ENCODE assay signal across 10 mouse cellular contexts in genomic region chr10:111673317-111673610, GRCm38 (mm10).
DNase-seq lines count a peak whose midpoint lies in the region; ATAC-seq and TF ChIP-seq lines count a peak whose summit lies in the region.
"Had no signal": no experiment of that assay in that cellular context is flagged by ENCODE, and none has a peak within 500 bp of the region (broad histone marks: within the 10 kb centered on the region; RNA-seq: fewer than 3 reads in every experiment).

No protein-coding gene starts in this region.

- no peak for TF ChIP-seq CTCF in lung, postnatal 0 days (IDR thresholded peaks at IDR 0.05)
- TF ChIP-seq CTCF in embryonic fibroblast, embryonic 13.5 days (IDR thresholded peaks at IDR 0.05; ENCODE audit: borderline replicate concordance, insufficient read depth, low read length), result no peak
- no peak for TF ChIP-seq CTCF in stomach, postnatal 0 days (IDR thresholded peaks at IDR 0.05; ENCODE audit: low read depth)

- no peak for TF ChIP-seq EP300 in lung, postnatal 0 days (IDR thresholded peaks at IDR 0.05)
- TF ChIP-seq EP300 in stomach, postnatal 0 days (optimal IDR thresholded peaks at IDR 0.05), result no peak

- DNase-seq in heart, adult 8-10 months (ENCODE audit: low spot score), result no peak
- peak; percentile 32 for DNase-seq in lung, postnatal 0 days (ENCODE audit: low spot score)
- no peak for DNase-seq in lung, postnatal 36 days
- no peak for DNase-seq in stomach, postnatal 0 days (ENCODE audit: low spot score)
- DNase-seq in thymus, postnatal 36 days, result no peak
- DNase-seq: heart, adult 2 months; thymus, postnatal 4 days had no signal

- no peak overlapping the region for H3K4me3 ChIP-seq in heart, embryonic 16.5 days (ENCODE audit: low read length)
- no peak overlapping the region for H3K4me3 ChIP-seq in lung, postnatal 0 days (ENCODE audit: low read depth, low read length)
- H3K4me3 ChIP-seq in embryonic fibroblast, embryonic 13.5 days (ENCODE audit: insufficient read depth, low read length), result no peak overlapping the region
- H3K4me3 ChIP-seq in stomach, postnatal 0 days (ENCODE audit: low read depth, low read length), result no peak overlapping the region
- H3K4me3 ChIP-seq: heart, adult 2 months; limb, embryonic 13.5 days had no signal

- H3K36me3 ChIP-seq in heart, embryonic 16.5 days (ENCODE audit: control insufficient read depth, insufficient read depth), result no peaks in the 10 kb centered on the region
- H3K36me3 ChIP-seq in lung, postnatal 0 days (ENCODE audit: insufficient read depth, low read length), result no peaks in the 10 kb centered on the region
- H3K36me3 ChIP-seq in stomach, postnatal 0 days (ENCODE audit: control insufficient read depth, insufficient read depth, low read length), result no peaks in the 10 kb centered on the region
- H3K36me3 ChIP-seq: limb, embryonic 13.5 days had no signal

- H3K27ac ChIP-seq in heart, embryonic 16.5 days (ENCODE audit: low read length), result peak overlapping the region; percentile 32; the same call in 1 of the 2 replicates
- peak overlapping the region; percentile 62 for H3K27ac ChIP-seq in lung, postnatal 0 days (ENCODE audit: low read length)
- peak overlapping the region; percentile 36; the same call in 1 of the 2 replicates for H3K27ac ChIP-seq in embryonic fibroblast, embryonic 13.5 days (ENCODE audit: insufficient read depth, low read length)
- H3K27ac ChIP-seq in stomach, postnatal 0 days (replicated peaks), result peak overlapping the region; percentile 37; the same call in 1 of the 2 replicates
- H3K27ac ChIP-seq: heart, adult 2 months; limb, embryonic 13.5 days had no signal

- no peaks in the 10 kb centered on the region for H3K27me3 ChIP-seq in heart, embryonic 16.5 days (ENCODE audit: control insufficient read depth, insufficient read depth, low read length)
- H3K27me3 ChIP-seq in lung, postnatal 0 days (replicated peaks; ENCODE audit: insufficient read depth, low read length), result no peaks in the 10 kb centered on the region
- no peaks in the 10 kb centered on the region for H3K27me3 ChIP-seq in stomach, postnatal 0 days (ENCODE audit: control insufficient read depth, insufficient read depth, low read length)
- H3K27me3 ChIP-seq: limb, embryonic 13.5 days had no signal

- no peak overlapping the region for H3K4me2 ChIP-seq in heart, embryonic 16.5 days (ENCODE audit: low read depth, low read length)
- no peak overlapping the region for H3K4me2 ChIP-seq in lung, postnatal 0 days (replicated peaks; ENCODE audit: low read depth, low read length)
- H3K4me2 ChIP-seq in stomach, postnatal 0 days (replicated peaks; ENCODE audit: low read depth), result no peak overlapping the region
- H3K4me2 ChIP-seq: limb, embryonic 13.5 days had no signal

- no peak for TF ChIP-seq POLR2A in embryonic fibroblast, embryonic 13.5 days (IDR thresholded peaks at IDR 0.05; ENCODE audit: low read depth, low read length)

- no peak overlapping the region for H3K9ac ChIP-seq in heart, embryonic 16.5 days (ENCODE audit: low read length)
- no peak overlapping the region for H3K9ac ChIP-seq in lung, postnatal 0 days (replicated peaks; ENCODE audit: low read depth)
- no peak overlapping the region for H3K9ac ChIP-seq in stomach, postnatal 0 days (ENCODE audit: low read length)
- H3K9ac ChIP-seq: limb, embryonic 13.5 days had no signal

- no peaks in the 10 kb centered on the region for H3K9me3 ChIP-seq in heart, embryonic 16.5 days (replicated peaks; ENCODE audit: control insufficient read depth, low read length)
- H3K9me3 ChIP-seq in lung, postnatal 0 days (ENCODE audit: low read length), result no peaks in the 10 kb centered on the region
- no peaks in the 10 kb centered on the region for H3K9me3 ChIP-seq in stomach, postnatal 0 days (ENCODE audit: control insufficient read depth, low read length)
- H3K9me3 ChIP-seq: limb, embryonic 13.5 days had no signal

- H3K4me1 ChIP-seq in heart, embryonic 16.5 days (ENCODE audit: control insufficient read depth, insufficient read depth, low read length), result peaks cover 17% of the 10 kb centered on the region
- peaks cover 29% of the 10 kb centered on the region for H3K4me1 ChIP-seq in lung, postnatal 0 days (ENCODE audit: insufficient read depth, low read depth, low read length)
- H3K4me1 ChIP-seq in embryonic fibroblast, embryonic 13.5 days (ENCODE audit: control insufficient read depth, insufficient read depth, low read length), result peaks cover 3% of the 10 kb centered on the region
- H3K4me1 ChIP-seq in stomach, postnatal 0 days (replicated peaks; ENCODE audit: control insufficient read depth, insufficient read depth), result peaks cover 13% of the 10 kb centered on the region; the same call in 1 of the 2 replicates

- ATAC-seq in heart, embryonic 16.5 days (replicated peaks; ENCODE audit: extremely low read depth, insufficient read depth, low FRiP score), result no peak
- ATAC-seq in lung, postnatal 0 days, result 0 out of 2 replicates have a peak, but pooled peaks have one; percentile 5
- peak; percentile 36; the same call in 1 of the 2 replicates for ATAC-seq in stomach, postnatal 0 days (ENCODE audit: low FRiP score, low TSS enrichment)
